Mouse (Mus musculus) neural tube, embryonic 11.5 days (tissue): ENCODE measurements around the gene Plekha7. TPM values are rescaled to one million over a fixed set of nuclear protein-coding genes. Genes with fewer than 3 reads are reported as not detected.
A peak's percentile ranks its signal among the peaks of the same experiment; 100 is the strongest.

Source experiments
- ATAC-seq: fragments of 200-750 bp; cut with Nextera tagmentation; 2 replicates; pipeline ENCODE4 v1.8.0; 2017; ENCODE audit warnings: moderate number of reproducible peaks, mild to moderate bottlenecking, moderate TSS enrichment, moderate library complexity; ENCODE audit not compliant: insufficient read depth, low FRiP score, low TSS enrichment
- DNase-seq: peaks from one replicate; pipeline ENCODE4 v3.0.0-alpha.2; 2015; ENCODE audit warnings: low spot score
- H3K27ac ChIP-seq: fragments of 300-500 bp; sonication (generic); 2 replicates; pipeline ENCODE4 v1.5.1; 2014; ENCODE audit warnings: low read depth, mild to moderate bottlenecking, low read length
- H3K27me3 ChIP-seq: fragments of 300-500 bp; sonication (generic); 2 replicates; pipeline ENCODE4 v1.6.1; 2014; ENCODE audit warnings: mild to moderate bottlenecking, low read length, mixed read lengths; ENCODE audit not compliant: control insufficient read depth, insufficient read depth
- H3K36me3 ChIP-seq: fragments of 300-500 bp; sonication (generic); 2 replicates; pipeline ENCODE4 v1.6.1; 2014; ENCODE audit warnings: mild to moderate bottlenecking, low read length, moderate library complexity, mixed read lengths; ENCODE audit not compliant: control insufficient read depth, insufficient read depth
- H3K4me1 ChIP-seq: fragments of 300-500 bp; sonication (generic); 2 replicates; pipeline ENCODE4 v1.6.1; 2014; ENCODE audit warnings: low read length, mixed read lengths; ENCODE audit not compliant: control insufficient read depth, insufficient read depth
- H3K4me2 ChIP-seq: fragments of 300-500 bp; sonication (generic); 2 replicates; pipeline ENCODE4 v1.6.1; 2014; ENCODE audit warnings: low read depth, mild to moderate bottlenecking, moderate library complexity
- H3K4me3 ChIP-seq: fragments of 300-500 bp; sonication (generic); 2 replicates; pipeline ENCODE4 v1.5.1; 2014; ENCODE audit warnings: low read depth, low read length
- H3K9ac ChIP-seq: fragments of 300-500 bp; sonication (generic); 2 replicates; pipeline ENCODE4 v1.6.1; 2014; ENCODE audit warnings: mild to moderate bottlenecking, low read length
- H3K9me3 ChIP-seq: fragments of 300-500 bp; sonication (generic); 2 replicates; pipeline ENCODE4 v1.6.1; 2016; ENCODE audit warnings: low read length; ENCODE audit not compliant: control insufficient read depth
- WGBS: fragments of 180-500 bp; shearing (Covaris S2); extraction: QIAGEN DNeasy Blood & Tissue Kit; methylation state at CpG from one replicate; pipeline ENCODE4 v1.1.7; 2014; 5-methylcytosine and 5-hydroxymethylcytosine counted together
- polyA plus RNA-seq: library from polyadenylated mRNA; unstranded; fragments of >200 nt; fragmentation: Nextera tagmentation; extraction: Ambion mirVana; gene quantifications from 2 replicates; pipeline ENCODE4 v1.2.1, GENCODE M21; 2014

Plekha7 gene
- polyA plus RNA-seq, 1 experiment from 2014 or later, result 7.3 TPM

GRCm38 (mm10) chr7:116196974-116197679, 111.0 kb downstream of the Plekha7 start:
- WGBS, result 77% methylated on average over 8 of the region's 8 CpGs
- H3K9me3 ChIP-seq, result no peaks in the 10 kb centered on the region
- no peak for DNase-seq
- H3K9ac ChIP-seq, result no peak overlapping the region
- no peaks in the 10 kb centered on the region for H3K4me1 ChIP-seq
- no peaks in the 10 kb centered on the region for H3K36me3 ChIP-seq
- H3K27me3 ChIP-seq, result no peaks in the 10 kb centered on the region
- H3K4me2 ChIP-seq, result no peak overlapping the region
- no peak overlapping the region for H3K4me3 ChIP-seq
- ATAC-seq, result no peak
- H3K27ac ChIP-seq, result no peak overlapping the region

GRCm38 (mm10) chr7:116194996-116195395, 113.2 kb downstream of the Plekha7 start:
- ATAC-seq, result no peak
- Histone ChIP-seq H3K36me3 (no peaks in the 10 kb centered on the region), H3K27me3 (no peaks in the 10 kb centered on the region), H3K27ac (no peak overlapping the region), H3K9me3 (no peaks in the 10 kb centered on the region), H3K4me3 (no peak overlapping the region), H3K4me2 (no peak overlapping the region), H3K9ac (no peak overlapping the region), H3K4me1 (peaks cover 5% of the 10 kb centered on the region)
- DNase-seq, result no peak
- WGBS, result 80% methylated on average over 7 of the region's 7 CpGs

GRCm38 (mm10) chr7:116192966-116193365, 115.2 kb downstream of the Plekha7 start:
- Histone ChIP-seq H3K27me3 (no peaks in the 10 kb centered on the region), H3K4me2 (no peak overlapping the region), H3K9ac (no peak overlapping the region), H3K9me3 (no peaks in the 10 kb centered on the region; the same call in 1 of the 2 replicates), H3K4me1 (peaks cover 5% of the 10 kb centered on the region), H3K36me3 (no peaks in the 10 kb centered on the region), H3K27ac (no peak overlapping the region), H3K4me3 (no peak overlapping the region)
- ATAC-seq, result no peak
- WGBS, result 92% methylated on average over 7 of the region's 7 CpGs
- no peak for DNase-seq

- Histone ChIP-seq H3K4me1 (peaks cover 5% of the 10 kb centered on the region), H3K4me3 (no peak overlapping the region), H3K9me3 (no peaks in the 10 kb centered on the region; the same call in 1 of the 2 replicates), H3K27me3 (no peaks in the 10 kb centered on the region), H3K27ac (no peak overlapping the region), H3K9ac (no peak overlapping the region), H3K4me2 (no peak overlapping the region), H3K36me3 (no peaks in the 10 kb centered on the region)
- WGBS, result 61% methylated on average over 4 of the region's 4 CpGs
- no peak for DNase-seq
- ATAC-seq, result no peak
Measured at GRCm38 (mm10) chr7:116192096-116192595, 116.0 kb downstream of the Plekha7 start.

- ATAC-seq (no peak), DNase-seq (peak; percentile 39)
- 25% methylated on average over 3 of the region's 3 CpGs for WGBS
- H3K9me3 ChIP-seq, result no peaks in the 10 kb centered on the region; the same call in 1 of the 2 replicates
- no peak overlapping the region for H3K4me3 ChIP-seq
- H3K4me1 ChIP-seq, result peaks cover 5% of the 10 kb centered on the region
- H3K27ac ChIP-seq, result no peak overlapping the region
- no peak overlapping the region for H3K9ac ChIP-seq
- H3K27me3 ChIP-seq, result no peaks in the 10 kb centered on the region
- H3K4me2 ChIP-seq, result no peak overlapping the region
- H3K36me3 ChIP-seq, result no peaks in the 10 kb centered on the region
Measured at GRCm38 (mm10) chr7:116191138-116191537, 117.0 kb downstream of the Plekha7 start.

- Histone ChIP-seq H3K9ac (no peak overlapping the region), H3K36me3 (no peaks in the 10 kb centered on the region), H3K4me1 (peaks cover 7% of the 10 kb centered on the region), H3K27ac (no peak overlapping the region), H3K4me2 (no peak overlapping the region), H3K4me3 (no peak overlapping the region), H3K27me3 (no peaks in the 10 kb centered on the region), H3K9me3 (no peaks in the 10 kb centered on the region; the same call in 1 of the 2 replicates)
- ATAC-seq (no peak), DNase-seq (no peak)
- 59% methylated on average over 9 of the region's 9 CpGs for WGBS
Measured at GRCm38 (mm10) chr7:116189708-116190107, 118.5 kb downstream of the Plekha7 start.

- Histone ChIP-seq H3K9ac (no peak overlapping the region), H3K4me1 (peaks cover 16% of the 10 kb centered on the region), H3K27ac (no peak overlapping the region), H3K4me2 (no peak overlapping the region), H3K27me3 (no peaks in the 10 kb centered on the region), H3K9me3 (no peaks in the 10 kb centered on the region; the same call in 1 of the 2 replicates), H3K4me3 (no peak overlapping the region), H3K36me3 (no peaks in the 10 kb centered on the region)
- ATAC-seq, result no peak
- DNase-seq, result no peak
- 89% methylated on average over 5 of the region's 5 CpGs for WGBS
Measured at GRCm38 (mm10) chr7:116188391-116188790, 119.8 kb downstream of the Plekha7 start.

GRCm38 (mm10) chr7:116187521-116187920, 120.7 kb downstream of the Plekha7 start:
- H3K9me3 ChIP-seq, result no peaks in the 10 kb centered on the region; the same call in 1 of the 2 replicates
- H3K4me2 ChIP-seq, result no peak overlapping the region
- H3K36me3 ChIP-seq, result no peaks in the 10 kb centered on the region
- WGBS, result 84% methylated on average over 3 of the region's 3 CpGs
- peaks cover 16% of the 10 kb centered on the region for H3K4me1 ChIP-seq
- ATAC-seq, result no peak
- H3K9ac ChIP-seq, result no peak overlapping the region
- no peak for DNase-seq
- no peak overlapping the region for H3K4me3 ChIP-seq
- no peak overlapping the region for H3K27ac ChIP-seq
- no peaks in the 10 kb centered on the region for H3K27me3 ChIP-seq

GRCm38 (mm10) chr7:116186847-116187246, 121.3 kb downstream of the Plekha7 start:
- peaks cover 16% of the 10 kb centered on the region for H3K4me1 ChIP-seq
- H3K4me3 ChIP-seq, result no peak overlapping the region
- no peak overlapping the region for H3K4me2 ChIP-seq
- WGBS, result 88% methylated on average over 1 of the region's 1 CpGs
- H3K9me3 ChIP-seq, result no peaks in the 10 kb centered on the region; the same call in 1 of the 2 replicates
- ATAC-seq (no peak), DNase-seq (no peak)
- H3K36me3 ChIP-seq, result no peaks in the 10 kb centered on the region
- H3K27ac ChIP-seq, result no peak overlapping the region
- no peaks in the 10 kb centered on the region for H3K27me3 ChIP-seq
- no peak overlapping the region for H3K9ac ChIP-seq
